Mouse (Mus musculus) neural tube, embryonic 13.5 days (tissue): ENCODE results near the gene Gucy1b2. TPM values are rescaled to one million over a fixed set of nuclear protein-coding genes. Genes with fewer than 3 reads are reported as not detected.

ENCODE experiments used
- ATAC-seq: fragments of 200-750 bp; cut with Nextera tagmentation; 2 replicates; pipeline ENCODE4 v1.8.0; 2017; ENCODE audit warnings: low read depth, mild to moderate bottlenecking, moderate TSS enrichment, moderate library complexity
- H3K27ac ChIP-seq: fragments of 300-500 bp; sonication (generic); replicated peaks from 2 replicates; pipeline ENCODE4 v1.5.1; 2015; ENCODE audit warnings: moderate library complexity, mild to moderate bottlenecking, inconsistent platforms
- H3K27me3 ChIP-seq: fragments of 300-500 bp; sonication (generic); 2 replicates; pipeline ENCODE4 v1.6.1; 2015; ENCODE audit warnings: mild to moderate bottlenecking, inconsistent platforms
- H3K36me3 ChIP-seq: fragments of 300-500 bp; sonication (generic); 2 replicates; pipeline ENCODE4 v1.6.1; 2015; ENCODE audit warnings: mild to moderate bottlenecking, inconsistent platforms
- H3K4me1 ChIP-seq: fragments of 300-500 bp; sonication (generic); replicated peaks from 2 replicates; pipeline ENCODE4 v1.6.1; 2015; ENCODE audit warnings: inconsistent platforms
- H3K4me2 ChIP-seq: fragments of 300-500 bp; sonication (generic); 2 replicates; pipeline ENCODE4 v1.6.1; 2015; ENCODE audit warnings: inconsistent platforms, mild to moderate bottlenecking, moderate library complexity
- H3K4me3 ChIP-seq: fragments of 300-500 bp; sonication (generic); 2 replicates; pipeline ENCODE4 v1.5.1; 2015; ENCODE audit warnings: mild to moderate bottlenecking, inconsistent platforms
- H3K9ac ChIP-seq: fragments of 300-500 bp; sonication (generic); 2 replicates; pipeline ENCODE4 v1.6.1; 2015; ENCODE audit warnings: moderate library complexity, mild to moderate bottlenecking, inconsistent platforms
- H3K9me3 ChIP-seq: fragments of 300-500 bp; sonication (generic); 2 replicates; pipeline ENCODE4 v1.6.1; 2016; ENCODE audit warnings: inconsistent platforms
- WGBS: fragments of 180-500 bp; shearing (Covaris S2); methylation state at CpG from one replicate; pipeline ENCODE4 v1.1.7; 2015; 5-methylcytosine and 5-hydroxymethylcytosine counted together
- polyA plus RNA-seq: library from polyadenylated mRNA; unstranded; fragments of >200 nt; fragmentation: Nextera tagmentation; extraction: Ambion mirVana; gene quantifications from 2 replicates; pipeline ENCODE4 v1.2.1, GENCODE M21; 2015

Gucy1b2 gene
- polyA plus RNA-seq, 1 experiment from 2014 or later: 0.25 TPM

GRCm38 (mm10) chr14:62442971-62443370, 13.1 kb downstream of the Gucy1b2 start:
- no peak for ATAC-seq
- WGBS: 79% methylated on average over 1 of the region's 1 CpGs
- no peak overlapping the region for H3K4me2 ChIP-seq

GRCm38 (mm10) chr14:62440036-62440435, 16.1 kb downstream of the Gucy1b2 start:
- no peaks in the 10 kb centered on the region for H3K27me3 ChIP-seq
- no peaks in the 10 kb centered on the region for H3K4me1 ChIP-seq
- H3K27ac ChIP-seq: no peak overlapping the region
- no peak overlapping the region for H3K9ac ChIP-seq
- no peaks in the 10 kb centered on the region for H3K9me3 ChIP-seq
- H3K4me2 ChIP-seq: no peak overlapping the region
- no peak overlapping the region for H3K4me3 ChIP-seq
- no peak for ATAC-seq
- H3K36me3 ChIP-seq: no peaks in the 10 kb centered on the region

More at GRCm38 (mm10) chr14:62442971-62443370, 13.1 kb downstream of the Gucy1b2 start:
- Histone ChIP-seq H3K9ac (no peak overlapping the region), H3K36me3 (no peaks in the 10 kb centered on the region), H3K9me3 (no peaks in the 10 kb centered on the region), H3K4me3 (no peak overlapping the region), H3K27ac (no peak overlapping the region), H3K4me1 (0 out of 2 replicates have a peak, but pooled peaks cover 7% of the 10 kb centered on the region), H3K27me3 (no peaks in the 10 kb centered on the region)

- ATAC-seq: no peak
- Histone ChIP-seq H3K4me1 (no peaks in the 10 kb centered on the region), H3K4me2 (no peak overlapping the region), H3K36me3 (no peaks in the 10 kb centered on the region), H3K27ac (no peak overlapping the region), H3K9ac (no peak overlapping the region), H3K9me3 (no peaks in the 10 kb centered on the region), H3K27me3 (no peaks in the 10 kb centered on the region), H3K4me3 (no peak overlapping the region)
- 88% methylated on average over 4 of the region's 4 CpGs for WGBS
These were observed 17.9 kb downstream of the Gucy1b2 start for GRCm38 (mm10) chr14:62438236-62438635.

DNA sequence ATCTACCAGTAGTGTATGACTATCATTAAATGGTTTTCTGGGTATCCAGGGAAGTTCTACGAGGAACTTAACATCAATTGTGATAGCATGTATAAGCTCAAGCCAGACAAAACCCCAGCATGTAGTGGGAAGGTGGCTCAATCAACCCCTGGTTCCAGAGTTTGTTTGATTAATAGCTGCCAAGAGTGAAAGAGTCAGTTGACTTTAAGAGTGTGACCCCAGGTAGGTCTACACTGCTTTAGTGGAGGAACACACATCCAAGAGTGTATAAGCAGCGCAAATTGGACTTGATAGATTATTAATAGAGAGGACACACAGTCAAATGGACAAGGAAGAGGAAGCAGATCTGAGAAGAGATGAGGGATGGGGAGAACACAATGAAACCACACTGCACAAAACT, 18.3 kb downstream of the Gucy1b2 start:
- Histone ChIP-seq H3K4me2 (no peak overlapping the region), H3K27me3 (no peaks in the 10 kb centered on the region), H3K4me1 (no peaks in the 10 kb centered on the region), H3K9ac (no peak overlapping the region), H3K4me3 (no peak overlapping the region), H3K9me3 (no peaks in the 10 kb centered on the region), H3K27ac (no peak overlapping the region), H3K36me3 (no peaks in the 10 kb centered on the region)
- no peak for ATAC-seq
- 81% methylated on average over 2 of the region's 2 CpGs for WGBS

DNA sequence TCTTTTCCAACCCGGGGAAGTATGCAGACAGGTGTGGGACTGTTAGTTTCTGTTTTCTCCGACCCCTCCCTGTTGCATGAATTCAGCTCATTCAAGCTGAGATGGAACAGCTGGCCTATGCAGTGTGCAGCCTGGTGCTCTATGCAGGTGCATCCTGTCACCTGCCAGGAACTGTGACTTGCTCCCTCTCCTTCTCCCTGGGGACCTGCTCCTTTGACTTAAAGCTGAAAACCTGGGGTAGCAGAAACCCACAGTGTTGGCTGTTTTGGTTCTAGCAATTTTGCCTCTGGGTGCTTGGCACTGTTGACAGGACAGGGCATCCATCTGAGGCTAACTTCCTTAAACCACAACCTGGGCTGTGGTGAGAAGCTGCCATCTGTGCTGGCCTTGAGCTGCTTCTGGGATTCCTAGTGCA, 30.8 kb downstream of the Gucy1b2 start:
- Histone ChIP-seq H3K4me1 (no peaks in the 10 kb centered on the region; the same call in 1 of the 2 replicates), H3K27me3 (no peaks in the 10 kb centered on the region), H3K4me3 (no peak overlapping the region), H3K9me3 (no peaks in the 10 kb centered on the region), H3K27ac (no peak overlapping the region), H3K9ac (no peak overlapping the region), H3K4me2 (no peak overlapping the region), H3K36me3 (no peaks in the 10 kb centered on the region)
- no peak; the same call in 1 of the 2 replicates for ATAC-seq
- 70% methylated on average over 2 of the region's 2 CpGs for whole genome bisulfite sequencing

GRCm38 (mm10) chr14:62422265-62422664, 33.8 kb downstream of the Gucy1b2 start:
- whole genome bisulfite sequencing: 76% methylated on average over 4 of the region's 4 CpGs
- Histone ChIP-seq H3K36me3 (no peaks in the 10 kb centered on the region), H3K4me2 (no peak overlapping the region), H3K27ac (no peak overlapping the region), H3K9me3 (no peaks in the 10 kb centered on the region), H3K4me1 (peaks cover 2% of the 10 kb centered on the region; the same call in 1 of the 2 replicates), H3K9ac (no peak overlapping the region), H3K4me3 (no peak overlapping the region), H3K27me3 (no peaks in the 10 kb centered on the region)
- ATAC-seq: no peak

- no peak overlapping the region for H3K4me3 ChIP-seq
These were observed 38.6 kb downstream of the Gucy1b2 start for GRCm38 (mm10) chr14:62417501-62417900.

DNA sequence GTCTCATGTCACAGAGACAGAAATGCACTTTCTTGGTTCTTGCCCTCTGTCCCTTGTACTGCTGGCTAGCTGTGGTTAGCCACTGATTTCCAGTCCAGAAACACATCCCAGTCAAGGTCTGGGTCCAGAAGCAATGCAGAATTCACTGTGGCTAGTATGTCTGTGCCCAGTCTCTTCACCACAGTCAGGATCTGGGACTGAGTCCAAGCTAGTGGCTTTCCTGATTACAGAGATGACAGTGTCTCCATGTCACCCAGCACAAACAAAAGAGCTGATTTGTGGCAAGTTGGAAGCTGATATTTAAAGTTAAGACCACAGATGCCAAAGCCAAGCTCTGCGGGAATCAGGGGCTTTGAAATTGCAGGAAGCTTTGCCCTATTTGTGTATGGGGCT, 39.4 kb downstream of the Gucy1b2 start:
- peak; percentile 82; the same call in 1 of the 2 replicates for ATAC-seq
- Histone ChIP-seq H3K4me3 (no peak overlapping the region), H3K4me2 (no peak overlapping the region), H3K4me1 (peaks cover 29% of the 10 kb centered on the region), H3K27ac (peak overlapping the region; percentile 83), H3K9me3 (peaks cover 3% of the 10 kb centered on the region; the same call in 1 of the 2 replicates), H3K36me3 (no peaks in the 10 kb centered on the region), H3K9ac (no peak overlapping the region), H3K27me3 (no peaks in the 10 kb centered on the region)
- 48% methylated on average over 1 of the region's 1 CpGs for WGBS

More at GRCm38 (mm10) chr14:62417501-62417900, 38.6 kb downstream of the Gucy1b2 start:
- WGBS: 88% methylated on average over 3 of the region's 3 CpGs
- Histone ChIP-seq H3K27me3 (no peaks in the 10 kb centered on the region), H3K9me3 (no peaks in the 10 kb centered on the region), H3K27ac (peak overlapping the region; percentile 57), H3K9ac (no peak overlapping the region), H3K4me1 (peaks cover 29% of the 10 kb centered on the region), H3K4me2 (no peak overlapping the region), H3K36me3 (no peaks in the 10 kb centered on the region)
- no peak for ATAC-seq

DNA sequence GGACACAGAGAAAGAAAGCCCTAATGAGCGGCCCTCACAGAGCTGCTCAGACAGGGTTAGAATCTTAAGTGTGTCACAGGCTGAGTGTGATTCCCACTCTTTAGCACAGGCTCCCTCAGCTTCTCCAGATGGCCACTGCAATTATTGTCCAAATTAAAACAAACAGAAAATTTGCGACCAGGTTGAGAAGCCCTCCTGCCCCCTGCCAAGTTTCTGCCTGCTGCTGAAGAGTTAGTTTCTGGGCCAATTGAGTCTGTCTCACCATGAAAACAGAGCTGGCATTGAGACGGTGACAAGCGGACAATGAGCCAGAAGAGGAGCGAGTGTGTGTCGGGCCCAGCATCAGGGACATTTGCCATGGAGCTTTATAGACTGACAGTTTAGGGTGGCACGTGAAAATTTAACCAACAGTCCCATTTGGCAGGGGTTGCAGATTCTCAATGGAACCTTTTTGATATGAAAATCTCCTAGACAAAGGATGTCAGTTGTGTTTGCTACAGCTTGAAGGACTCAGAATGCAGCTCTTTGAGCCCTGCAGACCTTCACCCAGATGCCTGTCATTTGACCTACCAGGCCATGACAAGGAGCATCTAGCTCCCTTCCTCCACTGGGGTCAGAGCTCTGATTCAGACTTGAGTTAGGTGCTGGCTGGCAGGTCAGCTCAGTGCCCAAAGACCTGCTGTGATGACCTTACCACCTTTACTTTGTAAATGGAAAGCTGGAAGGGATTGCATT, 39.9 kb downstream of the Gucy1b2 start:
- no peak overlapping the region for H3K4me2 ChIP-seq
- no peak overlapping the region for H3K4me3 ChIP-seq
- peaks cover 3% of the 10 kb centered on the region; the same call in 1 of the 2 replicates for H3K9me3 ChIP-seq
- WGBS: 16% methylated on average over 7 of the region's 7 CpGs
- no peaks in the 10 kb centered on the region for H3K36me3 ChIP-seq
- no peak overlapping the region for H3K9ac ChIP-seq
- H3K27me3 ChIP-seq: no peaks in the 10 kb centered on the region
- ATAC-seq: peak; percentile 91
- H3K4me1 ChIP-seq: peaks cover 29% of the 10 kb centered on the region
- peak overlapping the region; percentile 83 for H3K27ac ChIP-seq

DNA sequence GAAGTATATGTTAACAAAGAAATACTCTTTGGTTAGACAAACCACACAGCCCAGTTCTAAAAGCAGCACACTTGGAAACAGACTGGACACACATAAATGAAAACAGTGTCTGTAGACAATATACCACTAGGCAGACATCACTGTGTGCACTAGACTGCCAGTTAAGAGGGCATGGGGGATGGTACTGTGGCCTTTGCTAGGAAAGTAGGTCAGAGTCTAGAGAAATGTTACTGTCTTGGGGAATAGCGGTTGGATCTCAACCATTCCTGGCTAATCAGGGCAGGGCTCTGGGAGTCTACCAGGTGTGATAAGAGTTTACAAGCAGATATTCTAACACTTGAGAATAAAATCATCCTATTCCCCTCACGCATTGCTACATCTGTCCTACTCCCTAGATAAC, 60.7 kb downstream of the Gucy1b2 start:
- peaks cover 13% of the 10 kb centered on the region; the same call in 1 of the 2 replicates for H3K4me1 ChIP-seq
- no peak overlapping the region for H3K4me3 ChIP-seq
- no peak overlapping the region for H3K9ac ChIP-seq
- H3K27me3 ChIP-seq: no peaks in the 10 kb centered on the region
- ATAC-seq: no peak
- no peak overlapping the region for H3K27ac ChIP-seq
- H3K36me3 ChIP-seq: no peaks in the 10 kb centered on the region
- H3K9me3 ChIP-seq: no peaks in the 10 kb centered on the region
- 83% methylated on average over 2 of the region's 2 CpGs for WGBS
- no peak overlapping the region for H3K4me2 ChIP-seq

DNA sequence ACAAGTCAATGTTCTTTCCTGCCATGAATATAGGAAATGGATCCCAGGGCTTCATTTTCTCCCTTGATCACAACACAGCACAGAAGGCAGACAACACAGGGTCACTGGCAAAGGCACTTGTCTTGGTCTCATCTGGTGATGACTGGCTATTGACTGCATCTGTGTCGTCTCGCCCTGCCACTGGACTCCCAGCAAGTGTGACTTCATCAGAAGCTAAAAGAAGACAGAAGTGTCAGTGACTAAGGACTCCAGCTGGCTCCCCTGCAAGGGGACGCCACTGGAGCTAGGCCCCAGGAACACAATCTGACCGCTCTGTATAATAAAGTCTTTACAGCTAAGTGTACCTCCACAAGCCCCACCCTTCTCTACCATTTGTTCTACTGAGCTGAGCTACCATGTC, 63.3 kb downstream of the Gucy1b2 start:
- Histone ChIP-seq H3K4me3 (no peak overlapping the region), H3K4me1 (peaks cover 23% of the 10 kb centered on the region), H3K4me2 (no peak overlapping the region), H3K9ac (no peak overlapping the region), H3K9me3 (no peaks in the 10 kb centered on the region), H3K27ac (no peak overlapping the region), H3K36me3 (no peaks in the 10 kb centered on the region), H3K27me3 (no peaks in the 10 kb centered on the region)
- 64% methylated on average over 4 of the region's 4 CpGs for WGBS
- no peak for ATAC-seq

DNA sequence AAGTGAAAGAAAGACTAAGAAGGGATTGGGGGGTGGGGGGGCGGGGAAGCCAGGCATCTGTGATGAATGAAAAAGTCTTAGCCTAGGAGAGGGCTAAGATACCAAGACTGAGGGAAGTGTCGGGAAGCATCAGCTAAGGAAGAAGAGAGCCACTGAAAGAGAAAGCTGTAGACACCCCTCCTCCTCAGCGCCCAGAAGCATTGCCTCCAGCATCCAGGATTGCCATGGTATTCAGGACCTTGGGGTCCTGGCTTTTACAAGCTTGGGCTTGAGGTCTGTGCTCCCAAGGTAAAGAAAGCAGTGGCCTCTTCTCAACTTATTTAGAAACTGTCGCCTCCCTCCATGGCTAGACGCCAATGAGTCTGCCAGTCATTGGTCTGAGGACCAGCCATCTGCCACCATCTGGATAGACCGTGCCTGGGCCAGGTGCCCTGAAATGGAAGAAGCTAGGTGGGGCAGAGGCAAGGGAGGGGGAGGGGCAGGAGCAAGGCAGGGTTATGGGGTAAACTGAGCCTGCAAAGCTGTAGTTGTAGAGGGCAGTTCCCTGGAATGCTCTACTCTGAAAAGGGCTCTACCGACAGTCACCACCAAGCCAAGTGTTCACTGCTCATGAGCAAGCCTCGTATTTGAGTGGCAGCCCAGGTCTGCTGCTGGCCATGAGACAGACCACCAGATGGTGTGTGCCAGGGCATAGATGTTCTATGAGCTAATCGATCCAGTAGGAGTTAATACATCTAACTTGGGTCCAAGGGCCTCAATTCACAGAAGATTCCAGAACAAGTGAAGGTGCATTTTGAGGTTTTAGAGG, 66.2 kb downstream of the Gucy1b2 start:
- H3K27ac ChIP-seq: peak overlapping the region; percentile 62; the same call in 1 of the 2 replicates
- no peak overlapping the region for H3K4me2 ChIP-seq

More for the DNA sequence above, 66.2 kb downstream of the Gucy1b2 start:
- no peak overlapping the region for H3K9ac ChIP-seq
- peaks cover 23% of the 10 kb centered on the region for H3K4me1 ChIP-seq
- no peak for ATAC-seq
- H3K36me3 ChIP-seq: no peaks in the 10 kb centered on the region
- H3K27me3 ChIP-seq: no peaks in the 10 kb centered on the region
- H3K9me3 ChIP-seq: no peaks in the 10 kb centered on the region
- WGBS: 74% methylated on average over 9 of the region's 9 CpGs
- H3K4me3 ChIP-seq: no peak overlapping the region
